Mouse (Mus musculus) hindbrain, embryonic 14.5 days (tissue): ENCODE data around the gene Fn3k. TPM values are rescaled to one million over a fixed set of nuclear protein-coding genes. Genes with fewer than 3 reads are reported as not detected.

ENCODE experiments used
- ATAC-seq: fragments of 200-750 bp; cut with Nextera tagmentation; 2 replicates; pipeline ENCODE4 v1.8.0; 2017; ENCODE audit warnings: moderate number of reproducible peaks, mild to moderate bottlenecking, moderate TSS enrichment, moderate library complexity; ENCODE audit not compliant: low FRiP score
- DNase-seq: peaks from one replicate; pipeline ENCODE4 v3.0.0-alpha.2; 2015; ENCODE audit warnings: low spot score
- H3K27ac ChIP-seq: fragments of 300-500 bp; sonication (generic); 2 replicates; pipeline ENCODE4 v1.5.1; 2014; ENCODE audit warnings: mild to moderate bottlenecking, moderate library complexity
- H3K27me3 ChIP-seq: fragments of 300-500 bp; sonication (generic); 2 replicates; pipeline ENCODE4 v1.6.1; 2014; ENCODE audit warnings: mild to moderate bottlenecking, low read length, mixed read lengths; ENCODE audit not compliant: control insufficient read depth, insufficient read depth
- H3K36me3 ChIP-seq: fragments of 300-500 bp; sonication (generic); replicated peaks from 2 replicates; pipeline ENCODE4 v1.6.1; 2014; ENCODE audit not compliant: control insufficient read depth, insufficient read depth
- H3K4me1 ChIP-seq: fragments of 300-500 bp; sonication (generic); replicated peaks from 2 replicates; pipeline ENCODE4 v1.6.1; 2014; ENCODE audit warnings: antibody characterized with exemption, low read length, mixed read lengths; ENCODE audit not compliant: control insufficient read depth, insufficient read depth
- H3K4me2 ChIP-seq: fragments of 300-500 bp; sonication (generic); replicated peaks from 2 replicates; pipeline ENCODE4 v1.6.1; 2014; ENCODE audit warnings: mild to moderate bottlenecking, moderate library complexity
- H3K4me3 ChIP-seq: fragments of 300-500 bp; sonication (generic); replicated peaks from 2 replicates; pipeline ENCODE4 v1.5.1; 2014; ENCODE audit warnings: mild to moderate bottlenecking, low read length
- H3K9ac ChIP-seq: fragments of 300-500 bp; sonication (generic); 2 replicates; pipeline ENCODE4 v1.6.1; 2014
- H3K9me3 ChIP-seq: fragments of 300-500 bp; sonication (generic); 2 replicates; pipeline ENCODE4 v1.6.1; 2016; ENCODE audit warnings: low read length; ENCODE audit not compliant: control insufficient read depth
- WGBS: fragments of 180-500 bp; shearing (Covaris S2); extraction: QIAGEN DNeasy Blood & Tissue Kit; methylation state at CpG from one replicate; pipeline ENCODE4 v1.1.7; 2014; 5-methylcytosine and 5-hydroxymethylcytosine counted together
- microRNA-seq: library from miRNA; unstranded; fragments of <30 nt; microRNA quantifications from one replicate; pipeline ENCODE4, GENCODE M21; 2016
- polyA plus RNA-seq: library from polyadenylated mRNA; unstranded; fragments of >200 nt; fragmentation: Nextera tagmentation; extraction: Ambion mirVana; gene quantifications from 2 replicates; pipeline ENCODE4 v1.2.1, GENCODE M21; 2014

Fn3k gene
- polyA plus RNA-seq, 1 experiment from 2014 or later = 4.8 TPM

- WGBS = 98% methylated on average over 2 of the region's 2 CpGs
- Histone ChIP-seq H3K4me3 (no peak overlapping the region), H3K36me3 (peaks cover 48% of the 10 kb centered on the region), H3K9ac (no peak overlapping the region), H3K9me3 (no peaks in the 10 kb centered on the region), H3K4me1 (no peaks in the 10 kb centered on the region), H3K27ac (no peak overlapping the region), H3K27me3 (no peaks in the 10 kb centered on the region), H3K4me2 (no peak overlapping the region)
- DNase-seq = no peak
- no peak for ATAC-seq
Measured at GRCm38 (mm10) chr11:121481129-121481528, 46.4 kb downstream of the Fn3k start.

- Histone ChIP-seq H3K9ac (no peak overlapping the region), H3K4me3 (no peak overlapping the region), H3K27me3 (no peaks in the 10 kb centered on the region), H3K36me3 (peaks cover 5% of the 10 kb centered on the region; the same call in 1 of the 2 replicates), H3K27ac (no peak overlapping the region), H3K4me1 (no peaks in the 10 kb centered on the region), H3K4me2 (no peak overlapping the region), H3K9me3 (no peaks in the 10 kb centered on the region)
- ATAC-seq (no peak), DNase-seq (no peak)
- WGBS = 92% methylated on average over 9 of the region's 9 CpGs
Measured at GRCm38 (mm10) chr11:121485882-121486281, 51.2 kb downstream of the Fn3k start.

- Histone ChIP-seq H3K36me3 (peaks cover 24% of the 10 kb centered on the region), H3K27ac (no peak overlapping the region), H3K9me3 (no peaks in the 10 kb centered on the region), H3K4me3 (no peak overlapping the region), H3K27me3 (no peaks in the 10 kb centered on the region), H3K9ac (no peak overlapping the region), H3K4me1 (no peaks in the 10 kb centered on the region), H3K4me2 (no peak overlapping the region)
- ATAC-seq = no peak
- no peak for DNase-seq
Measured at GRCm38 (mm10) chr11:121490651-121491050, 55.9 kb downstream of the Fn3k start.

Small RNA genes lying within 50 kb of the gene (microRNA-seq; reads per million reads assigned to microRNA genes)
- gene Mir7236 = not detected

Other genes starting within 250 kb of the Fn3k start
- 23.2 and 27.5 TPM in 2 replicates for gene Hexdc, start 230.5 kb upstream of the Fn3k start, polyA plus RNA-seq
- gene Ogfod3, start 230.2 kb upstream of the Fn3k start, polyA plus RNA-seq = 30.3 and 31.1 TPM in 2 replicates
- gene Cybc1, start 205.6 kb upstream of the Fn3k start, polyA plus RNA-seq = 36.3 and 37.5 TPM in 2 replicates
- 79.6 and 86.0 TPM in 2 replicates for gene Narf, start 197.7 kb upstream of the Fn3k start, polyA plus RNA-seq
- gene Foxk2, start 174.9 kb upstream of the Fn3k start, polyA plus RNA-seq = 15.3 and 18.5 TPM in 2 replicates
- 87.1 and 95.2 TPM in 2 replicates for gene Wdr45b, start 80.5 kb upstream of the Fn3k start, polyA plus RNA-seq
- 11.4 and 16.0 TPM in 2 replicates for gene Rab40b, start 46.7 kb upstream of the Fn3k start, polyA plus RNA-seq
- 7.1 and 7.6 TPM in 2 replicates for gene Fn3krp, start 13.5 kb upstream of the Fn3k start, polyA plus RNA-seq
- gene Tbcd, start 17.0 kb downstream of the Fn3k start, polyA plus RNA-seq = 55.7 and 57.7 TPM in 2 replicates
- 0.19 and 0.21 TPM in 2 replicates for gene Zfp750, start 84.4 kb downstream of the Fn3k start, polyA plus RNA-seq
- 5.8 and 6.4 TPM in 2 replicates for gene B3gntl1, start 238.2 kb downstream of the Fn3k start, polyA plus RNA-seq